Mouse (Mus musculus) adipose tissue, adult 10 weeks (tissue): ENCODE data around the gene Cldnd2. TPM values are rescaled to one million over a fixed set of nuclear protein-coding genes. Genes with fewer than 3 reads are reported as not detected.

Experiments
- polyA plus RNA-seq: library from polyadenylated mRNA; stranded (reverse); fragments of 350-450 nt; fragmentation: Illumina TruSeq; extraction: RNeasy Lipid Tissue Mini Kit (QIAGEN cat#74804); gene quantifications from one replicate; pipeline ENCODE4 v1.2.3, GENCODE M21; 2014; ENCODE audit warnings: low read depth, low replicate concordance

Cldnd2 gene
- 1.1 TPM for polyA plus RNA-seq

GRCm38 (mm10) chr7:43440482-43440881 lies at the start of gene Cldnd2:
TSS of gene Cldnd2 (plus strand) at chr7:43440782.

GRCm38 (mm10) chr7:43408131-43408553 lies 32.4 kb upstream of the Cldnd2 start, which contains the start of gene Siglecg:
TSS of gene Siglecg (plus strand) at chr7:43408204.

GRCm38 (mm10) chr7:43427406-43427805 lies 13.2 kb upstream of the Cldnd2 start, which contains the start of gene Lim2:
TSS of gene Lim2 (plus strand) at chr7:43427670.

GRCm38 (mm10) chr7:43436341-43437255 lies 4.0 kb upstream of the Cldnd2 start, which contains the start of gene Nkg7:
TSS of gene Nkg7 (plus strand) at chr7:43437073.

GRCm38 (mm10) chr7:43443917-43444293 lies 3.3 kb downstream of the Cldnd2 start, which contains the start of the genes Etfb and Gm45233:
TSS of gene Etfb (plus strand) at chr7:43444083.
TSS of gene Gm45233 (plus strand) at chr7:43444128.

GRCm38 (mm10) chr7:43462851-43463250 lies 22.3 kb downstream of the Cldnd2 start, which contains the start of gene Vsig10l:
TSS of gene Vsig10l (plus strand) at chr7:43463151.

GRCm38 (mm10) chr7:43489631-43490125 lies 49.1 kb downstream of the Cldnd2 start, which contains the start of gene Iglon5:
TSS of gene Iglon5 (minus strand) at chr7:43490075.

Other genes starting within 250 kb of the Cldnd2 start
- 14.3 TPM for gene Zfp715, start 127.5 kb upstream of the Cldnd2 start, polyA plus RNA-seq
- gene Siglecf, start 89.4 kb upstream of the Cldnd2 start, polyA plus RNA-seq, result 0.38 TPM
- 0.65 TPM for gene Siglecg, start 32.6 kb upstream of the Cldnd2 start, polyA plus RNA-seq
- gene Lim2, start 13.1 kb upstream of the Cldnd2 start, polyA plus RNA-seq, result not detected
- gene Nkg7, start 3.7 kb upstream of the Cldnd2 start, polyA plus RNA-seq, result 1.7 TPM
- 240 TPM for gene Etfb, start 3.3 kb downstream of the Cldnd2 start, polyA plus RNA-seq
- 0.97 TPM for gene Gm45233, start 3.3 kb downstream of the Cldnd2 start, polyA plus RNA-seq
- gene Vsig10l, start 22.4 kb downstream of the Cldnd2 start, polyA plus RNA-seq, result 3.8 TPM
- 1.0 TPM for gene Iglon5, start 49.3 kb downstream of the Cldnd2 start, polyA plus RNA-seq
- gene 4931406B18Rik, start 65.2 kb downstream of the Cldnd2 start, polyA plus RNA-seq, result 0.27 TPM
- gene Cd33, start 103.6 kb downstream of the Cldnd2 start, polyA plus RNA-seq, result 5.4 TPM
- 3.3 TPM for gene Zfp658, start 121.5 kb downstream of the Cldnd2 start, polyA plus RNA-seq
- 6.0 TPM for gene Zfp719, start 138.8 kb downstream of the Cldnd2 start, polyA plus RNA-seq
- not detected for gene Zfp819, start 166.4 kb downstream of the Cldnd2 start, polyA plus RNA-seq
- gene Ceacam18, start 193.9 kb downstream of the Cldnd2 start, polyA plus RNA-seq, result not detected
- gene Siglece, start 219.4 kb downstream of the Cldnd2 start, polyA plus RNA-seq, result 1.9 TPM
- 9.8 TPM for gene Ctu1, start 231.2 kb downstream of the Cldnd2 start, polyA plus RNA-seq
- 0.32 TPM for gene Klk14, start 249.6 kb downstream of the Cldnd2 start, polyA plus RNA-seq